Mouse (Mus musculus): Measurements from ENCODE around the gene Rgs10. TPM values are rescaled to one million over a fixed set of nuclear protein-coding genes. Genes with fewer than 3 reads are reported as not detected.

The Rgs10 gene
- polyA plus RNA-seq, 1 experiment from 2014 or later, result 35.1 TPM

DNA sequence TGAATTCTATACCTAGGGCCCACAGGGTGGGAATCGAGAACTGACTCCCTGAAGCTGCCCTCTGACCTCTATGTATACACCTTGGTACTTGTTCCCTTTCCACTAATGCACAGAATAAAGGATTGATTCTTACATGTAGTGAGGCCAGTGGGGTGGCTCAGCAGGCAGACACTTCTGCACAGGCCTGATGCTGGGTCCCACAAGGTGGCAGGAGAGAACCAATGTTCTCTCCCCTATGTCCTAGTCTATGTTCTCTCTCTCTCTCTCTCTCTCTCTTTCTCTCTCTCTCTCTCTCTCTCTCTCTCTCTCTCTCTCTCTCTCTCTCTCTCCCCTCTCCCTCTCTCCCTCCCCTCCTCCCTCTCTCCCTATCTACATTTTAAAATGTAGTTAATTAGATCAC, 14.7 kb upstream of the Rgs10 start:
- 24% methylated on average over 1 of the region's 1 CpGs for WGBS
- Histone ChIP-seq H3K36me3 (no peaks in the 10 kb centered on the region), H3K9ac (no peak overlapping the region), H3K4me1 (no peaks in the 10 kb centered on the region), H3K4me3 (no peak overlapping the region), H3K27me3 (no peaks in the 10 kb centered on the region), H3K27ac (no peak overlapping the region), H3K9me3 (no peaks in the 10 kb centered on the region), H3K4me2 (no peak overlapping the region)
- ATAC-seq (ENCODE audit: borderline replicate concordance, extremely low read depth, low FRiP score, low TSS enrichment), result no peak

GRCm38 (mm10) chr7:128432574-128432973, 14.0 kb upstream of the Rgs10 start:
- H3K36me3 ChIP-seq, result no peaks in the 10 kb centered on the region
- no peaks in the 10 kb centered on the region for H3K9me3 ChIP-seq
- H3K4me3 ChIP-seq, result no peak overlapping the region
- no peaks in the 10 kb centered on the region for H3K27me3 ChIP-seq
- no peaks in the 10 kb centered on the region for H3K4me1 ChIP-seq
- H3K27ac ChIP-seq, result no peak overlapping the region
- 64% methylated on average over 10 of the region's 10 CpGs for WGBS
- H3K9ac ChIP-seq, result no peak overlapping the region
- H3K4me2 ChIP-seq, result no peak overlapping the region
- no peak for ATAC-seq (ENCODE audit: borderline replicate concordance, extremely low read depth, low FRiP score, low TSS enrichment)

DNA sequence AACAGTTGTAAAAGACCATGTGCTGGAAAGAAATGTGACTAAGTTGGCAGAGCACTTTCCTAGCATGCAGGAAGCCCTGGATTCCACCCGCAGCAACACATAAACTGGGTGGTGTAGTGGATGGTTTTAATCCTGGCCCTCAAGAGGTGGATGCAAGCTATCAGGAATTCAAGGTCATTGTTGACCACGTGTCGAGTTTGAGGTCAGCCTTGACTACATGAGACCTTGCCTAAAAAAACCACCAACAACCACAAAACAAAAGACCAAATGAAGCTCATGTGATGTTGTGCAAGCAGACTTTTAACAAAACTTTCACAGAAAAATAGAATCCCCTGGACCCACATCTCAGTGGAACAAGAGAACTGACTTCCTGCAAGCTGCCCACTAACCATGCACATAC, 3.9 kb upstream of the Rgs10 start:
- Histone ChIP-seq H3K4me1 (peaks cover 10% of the 10 kb centered on the region), H3K4me2 (no peak overlapping the region), H3K9ac (no peak overlapping the region), H3K9me3 (no peaks in the 10 kb centered on the region), H3K4me3 (no peak overlapping the region), H3K36me3 (no peaks in the 10 kb centered on the region), H3K27ac (no peak overlapping the region), H3K27me3 (peaks cover 32% of the 10 kb centered on the region)
- ATAC-seq (ENCODE audit: borderline replicate concordance, extremely low read depth, low FRiP score, low TSS enrichment), result no peak
- WGBS, result 78% methylated on average over 3 of the region's 3 CpGs

GRCm38 (mm10) chr7:128421701-128422100, 3.1 kb upstream of the Rgs10 start:
- H3K4me2 ChIP-seq, result no peak overlapping the region
- 75% methylated on average over 7 of the region's 7 CpGs for WGBS
- H3K9ac ChIP-seq, result no peak overlapping the region
- H3K4me1 ChIP-seq, result peaks cover 15% of the 10 kb centered on the region
- H3K9me3 ChIP-seq, result no peaks in the 10 kb centered on the region
- no peak for ATAC-seq (ENCODE audit: borderline replicate concordance, extremely low read depth, low FRiP score, low TSS enrichment)
- no peak overlapping the region for H3K4me3 ChIP-seq
- no peaks in the 10 kb centered on the region for H3K36me3 ChIP-seq
- H3K27me3 ChIP-seq, result peaks cover 40% of the 10 kb centered on the region
- H3K27ac ChIP-seq, result no peak overlapping the region

- Histone ChIP-seq H3K4me1 (peaks cover 27% of the 10 kb centered on the region), H3K9me3 (no peaks in the 10 kb centered on the region), H3K9ac (no peak overlapping the region; the same call in 1 of the 2 replicates), H3K27ac (no peak overlapping the region), H3K27me3 (peaks cover 58% of the 10 kb centered on the region), H3K4me2 (no peak overlapping the region), H3K36me3 (no peaks in the 10 kb centered on the region), H3K4me3 (no peak overlapping the region)
- ATAC-seq (ENCODE audit: borderline replicate concordance, extremely low read depth, low FRiP score, low TSS enrichment), result no peak
- 23% methylated on average over 9 of the region's 9 CpGs for WGBS
These were observed 1.1 kb upstream of the Rgs10 start for GRCm38 (mm10) chr7:128419690-128420089.

- peak overlapping the region; percentile 73 for H3K9ac ChIP-seq
- H3K27me3 ChIP-seq, result peaks cover 65% of the 10 kb centered on the region
These were observed 1.2 kb downstream of the Rgs10 start for GRCm38 (mm10) chr7:128417226-128417929.

DNA sequence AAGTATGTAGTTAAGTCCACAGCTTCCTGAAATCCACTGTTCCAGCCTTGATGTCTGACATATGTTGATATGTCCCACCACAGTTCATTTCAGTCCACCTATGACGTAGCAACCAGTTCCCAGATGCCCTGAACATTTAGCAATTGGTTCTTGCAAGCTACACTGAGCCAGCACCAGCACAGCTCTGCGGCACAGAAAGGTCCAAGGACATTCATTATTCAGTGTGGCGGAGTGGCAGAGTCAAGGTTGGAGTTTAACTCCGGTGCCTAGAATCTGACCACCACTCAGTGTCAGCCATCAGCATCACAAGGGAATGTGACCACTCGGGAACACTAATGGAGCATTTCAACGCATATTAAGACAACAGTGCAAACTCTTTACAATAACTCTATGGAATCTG, 1.9 kb downstream of the Rgs10 start:
- no peaks in the 10 kb centered on the region for H3K36me3 ChIP-seq
- H3K27me3 ChIP-seq, result peaks cover 65% of the 10 kb centered on the region
- no peak overlapping the region for H3K9ac ChIP-seq
- peak overlapping the region; percentile 96 for H3K4me2 ChIP-seq
- ATAC-seq (ENCODE audit: borderline replicate concordance, extremely low read depth, low FRiP score, low TSS enrichment), result no peak
- peak overlapping the region; percentile 73 for H3K4me3 ChIP-seq
- no peak overlapping the region for H3K27ac ChIP-seq
- H3K4me1 ChIP-seq, result peaks cover 46% of the 10 kb centered on the region
- no peaks in the 10 kb centered on the region for H3K9me3 ChIP-seq
- WGBS, result 53% methylated on average over 6 of the region's 6 CpGs

More at GRCm38 (mm10) chr7:128417226-128417929, 1.2 kb downstream of the Rgs10 start:
- Histone ChIP-seq H3K4me3 (peak overlapping the region; percentile 73), H3K4me1 (peaks cover 40% of the 10 kb centered on the region), H3K36me3 (no peaks in the 10 kb centered on the region), H3K9me3 (no peaks in the 10 kb centered on the region), H3K27ac (no peak overlapping the region), H3K4me2 (peak overlapping the region; percentile 96)
- no peak for ATAC-seq (ENCODE audit: borderline replicate concordance, extremely low read depth, low FRiP score, low TSS enrichment)
- WGBS, result 2% methylated on average over 32 of the region's 32 CpGs

DNA sequence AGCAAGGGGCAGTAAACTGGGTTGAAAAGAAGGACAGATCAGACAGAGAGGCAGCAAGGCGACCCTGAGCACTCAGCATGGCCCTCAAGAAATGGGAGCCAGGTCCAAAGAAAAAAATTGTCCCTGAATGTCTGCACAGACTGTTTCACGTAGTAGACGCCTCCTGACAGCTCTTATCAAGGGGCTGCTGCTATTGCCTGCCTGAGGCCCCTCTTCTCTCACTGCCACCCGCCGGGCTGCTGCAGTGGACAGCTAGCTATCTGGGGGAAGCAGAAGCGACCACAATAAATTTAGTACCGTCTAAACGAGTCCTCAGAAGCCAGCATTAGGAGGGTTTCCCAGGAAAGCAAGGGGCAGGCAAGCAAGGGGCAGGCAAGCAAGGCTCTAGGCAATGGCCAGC, 4.1 kb downstream of the Rgs10 start:
- no peak overlapping the region for H3K9ac ChIP-seq
- peak; percentile 46; the same call in 1 of the 2 replicates for ATAC-seq (ENCODE audit: borderline replicate concordance, extremely low read depth, low FRiP score, low TSS enrichment)
- H3K27ac ChIP-seq, result 0 out of 2 replicates have a peak overlapping the region, but pooled peaks have one; percentile 18
- peaks cover 46% of the 10 kb centered on the region for H3K27me3 ChIP-seq
- 20% methylated on average over 8 of the region's 8 CpGs for WGBS
- H3K9me3 ChIP-seq, result no peaks in the 10 kb centered on the region
- H3K4me3 ChIP-seq, result no peak overlapping the region
- no peaks in the 10 kb centered on the region for H3K36me3 ChIP-seq
- no peak overlapping the region; the same call in 1 of the 2 replicates for H3K4me2 ChIP-seq
- H3K4me1 ChIP-seq, result peaks cover 46% of the 10 kb centered on the region

GRCm38 (mm10) chr7:128412071-128412833, 6.3 kb downstream of the Rgs10 start:
- H3K4me3 ChIP-seq, result no peak overlapping the region
- 53% methylated on average over 10 of the region's 10 CpGs for WGBS
- peaks cover 31% of the 10 kb centered on the region for H3K27me3 ChIP-seq
- peaks cover 34% of the 10 kb centered on the region for H3K4me1 ChIP-seq
- ATAC-seq (ENCODE audit: borderline replicate concordance, extremely low read depth, low FRiP score, low TSS enrichment), result no peak
- no peaks in the 10 kb centered on the region for H3K36me3 ChIP-seq
- no peak overlapping the region for H3K9ac ChIP-seq
- H3K4me2 ChIP-seq, result peak overlapping the region; percentile 29; the same call in 1 of the 2 replicates
- peak overlapping the region; percentile 41; the same call in 1 of the 2 replicates for H3K27ac ChIP-seq
- no peaks in the 10 kb centered on the region for H3K9me3 ChIP-seq

GRCm38 (mm10) chr7:128410708-128411413, 7.7 kb downstream of the Rgs10 start:
- Histone ChIP-seq H3K9me3 (no peaks in the 10 kb centered on the region), H3K4me3 (no peak overlapping the region), H3K27ac (peak overlapping the region; percentile 32), H3K4me1 (peaks cover 31% of the 10 kb centered on the region), H3K9ac (no peak overlapping the region), H3K4me2 (no peak overlapping the region; the same call in 1 of the 2 replicates), H3K36me3 (no peaks in the 10 kb centered on the region), H3K27me3 (peaks cover 17% of the 10 kb centered on the region)
- WGBS, result 38% methylated on average over 11 of the region's 11 CpGs
- no peak for ATAC-seq (ENCODE audit: borderline replicate concordance, extremely low read depth, low FRiP score, low TSS enrichment)

DNA sequence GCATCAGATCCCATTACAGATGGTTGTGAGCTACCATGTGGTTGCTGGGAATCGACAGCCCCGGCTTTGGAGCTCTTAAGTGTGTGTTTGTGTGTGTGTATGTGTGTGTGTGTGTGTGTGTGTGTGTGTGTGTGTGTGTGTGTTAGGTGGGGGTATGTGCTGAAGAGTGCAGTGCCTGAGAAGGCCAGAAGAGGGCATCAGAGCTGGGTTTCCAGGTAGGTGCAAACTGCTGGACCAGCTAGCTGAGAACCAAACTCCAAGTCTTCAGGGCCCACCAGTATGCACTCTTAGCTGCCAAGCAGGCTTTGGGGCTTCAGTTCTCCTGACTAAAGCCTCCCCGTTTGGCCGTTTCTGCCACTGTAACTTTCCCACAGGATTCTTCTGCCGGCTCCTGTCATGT, 10.3 kb downstream of the Rgs10 start:
- Histone ChIP-seq H3K9me3 (no peaks in the 10 kb centered on the region), H3K9ac (no peak overlapping the region), H3K27me3 (no peaks in the 10 kb centered on the region), H3K4me3 (no peak overlapping the region), H3K4me2 (no peak overlapping the region), H3K27ac (no peak overlapping the region), H3K4me1 (peaks cover 14% of the 10 kb centered on the region), H3K36me3 (no peaks in the 10 kb centered on the region)
- no peak for ATAC-seq (ENCODE audit: borderline replicate concordance, extremely low read depth, low FRiP score, low TSS enrichment)
- WGBS, result 80% methylated on average over 5 of the region's 5 CpGs
